Mouse (Mus musculus): ENCODE results near the gene B3gnt3. TPM values are rescaled to one million over a fixed set of nuclear protein-coding genes. Genes with fewer than 3 reads are reported as not detected.

B3gnt3 gene
- polyA plus RNA-seq, 1 experiment, result 25.0 TPM

GRCm38 (mm10) chr8:71665331-71666130, 36.1 kb downstream of the B3gnt3 start:
- no peaks in the 10 kb centered on the region for H3K4me1 ChIP-seq (ENCODE audit: control insufficient read depth, insufficient read depth, low read length)
- no peak overlapping the region for H3K4me3 ChIP-seq (replicated peaks; ENCODE audit: extremely low read depth, low read depth, low read length)
- 6% methylated on average over 22 of the region's 22 CpGs for WGBS
- TF ChIP-seq POLR2A (IDR thresholded peaks at IDR 0.05; ENCODE audit: borderline replicate concordance, extremely low read depth, low read depth, low read length) (no peak), CTCF (IDR thresholded peaks at IDR 0.05; ENCODE audit: insufficient read depth, low read length) (no peak)
- DNase-seq, result peak; percentile 44

- Histone ChIP-seq H3K4me3 (replicated peaks; ENCODE audit: extremely low read depth, low read depth, low read length) (no peak overlapping the region), H3K4me1 (ENCODE audit: control insufficient read depth, insufficient read depth, low read length) (no peaks in the 10 kb centered on the region)
- TF ChIP-seq CTCF (IDR thresholded peaks at IDR 0.05; ENCODE audit: insufficient read depth, low read length), result peak; percentile 94
- TF ChIP-seq POLR2A (IDR thresholded peaks at IDR 0.05; ENCODE audit: borderline replicate concordance, extremely low read depth, low read depth, low read length), result no peak
- DNase-seq, result peak; percentile 82
- 11% methylated on average over 36 of the region's 36 CpGs for WGBS
These were observed 41.1 kb downstream of the B3gnt3 start for GRCm38 (mm10) chr8:71660325-71661120.

- DNase-seq, result no peak
- no peak overlapping the region for H3K4me3 ChIP-seq (replicated peaks; ENCODE audit: extremely low read depth, low read depth, low read length)
- no peaks in the 10 kb centered on the region for H3K4me1 ChIP-seq (ENCODE audit: control insufficient read depth, insufficient read depth, low read length)
- TF ChIP-seq CTCF (IDR thresholded peaks at IDR 0.05; ENCODE audit: insufficient read depth, low read length) (no peak), POLR2A (IDR thresholded peaks at IDR 0.05; ENCODE audit: borderline replicate concordance, extremely low read depth, low read depth, low read length) (no peak)
- WGBS, result 55% methylated on average over 1 of the region's 1 CpGs
These were observed 41.8 kb downstream of the B3gnt3 start for GRCm38 (mm10) chr8:71659751-71660150.

DNA sequence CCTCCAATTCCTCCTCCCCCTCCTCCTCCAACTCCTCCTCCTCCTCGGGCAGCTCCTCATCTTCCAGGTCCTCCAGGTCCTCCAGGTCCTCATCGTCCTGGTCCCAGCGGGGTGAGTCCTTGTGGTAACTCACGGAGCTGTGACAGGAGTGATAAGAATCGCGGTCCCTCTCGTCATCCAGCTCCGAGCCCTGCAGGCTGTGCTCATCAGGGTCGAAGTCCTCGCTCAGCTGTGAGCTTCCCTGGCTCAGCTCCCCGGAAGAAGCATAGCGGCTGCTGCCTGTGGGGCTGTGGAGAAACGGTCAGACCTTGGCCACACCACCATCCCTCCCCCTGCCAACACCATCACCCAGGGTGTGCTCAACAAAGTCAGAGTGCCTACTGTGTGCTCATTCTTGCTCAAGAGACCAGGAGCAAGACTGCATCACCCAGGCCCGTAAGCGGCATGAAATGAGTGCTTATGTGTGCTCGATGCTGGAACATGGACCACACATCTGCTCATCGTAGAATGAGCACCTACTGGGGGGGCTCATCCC, 43.0 kb downstream of the B3gnt3 start:
- no peak for DNase-seq
- H3K4me1 ChIP-seq (ENCODE audit: control insufficient read depth, insufficient read depth, low read length), result no peaks in the 10 kb centered on the region
- H3K4me3 ChIP-seq (replicated peaks; ENCODE audit: extremely low read depth, low read depth, low read length), result no peak overlapping the region
- WGBS, result 26% methylated on average over 17 of the region's 17 CpGs
- TF ChIP-seq POLR2A (IDR thresholded peaks at IDR 0.05; ENCODE audit: borderline replicate concordance, extremely low read depth, low read depth, low read length) (no peak), CTCF (IDR thresholded peaks at IDR 0.05; ENCODE audit: insufficient read depth, low read length) (no peak)

GRCm38 (mm10) chr8:71657816-71658215, 43.8 kb downstream of the B3gnt3 start:
- Histone ChIP-seq H3K4me3 (replicated peaks; ENCODE audit: extremely low read depth, low read depth, low read length) (no peak overlapping the region), H3K4me1 (ENCODE audit: control insufficient read depth, insufficient read depth, low read length) (no peaks in the 10 kb centered on the region)
- WGBS, result 27% methylated on average over 9 of the region's 9 CpGs
- no peak for TF ChIP-seq POLR2A (IDR thresholded peaks at IDR 0.05; ENCODE audit: borderline replicate concordance, extremely low read depth, low read depth, low read length)
- no peak for TF ChIP-seq CTCF (IDR thresholded peaks at IDR 0.05; ENCODE audit: insufficient read depth, low read length)
- DNase-seq, result no peak

GRCm38 (mm10) chr8:71654600-71654999, 47.0 kb downstream of the B3gnt3 start:
- Histone ChIP-seq H3K4me1 (ENCODE audit: control insufficient read depth, insufficient read depth, low read length) (no peaks in the 10 kb centered on the region), H3K4me3 (replicated peaks; ENCODE audit: extremely low read depth, low read depth, low read length) (no peak overlapping the region)
- DNase-seq, result no peak
- 2% methylated on average over 24 of the region's 24 CpGs for WGBS
- TF ChIP-seq CTCF (IDR thresholded peaks at IDR 0.05; ENCODE audit: insufficient read depth, low read length) (no peak), POLR2A (IDR thresholded peaks at IDR 0.05; ENCODE audit: borderline replicate concordance, extremely low read depth, low read depth, low read length) (no peak)

DNA sequence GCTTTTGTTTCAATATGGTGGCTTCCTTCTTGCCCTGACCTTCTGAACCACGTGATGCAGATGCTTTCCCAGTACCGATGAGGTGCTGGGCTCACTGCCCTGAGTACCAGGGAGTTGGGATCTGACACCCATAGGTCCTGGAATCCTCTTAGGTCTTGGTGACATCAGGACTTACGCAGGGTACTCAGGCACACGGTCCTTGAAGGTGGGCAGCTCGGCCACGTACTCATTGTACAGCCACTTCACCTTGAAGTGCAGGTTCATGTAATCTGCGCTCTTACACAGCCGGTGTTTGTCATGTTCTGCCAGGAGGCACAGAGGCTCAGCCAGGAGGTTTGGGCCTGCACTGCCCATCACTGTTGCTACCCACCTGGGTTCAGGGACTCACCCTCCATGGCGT, 56.1 kb downstream of the B3gnt3 start:
- 59% methylated on average over 9 of the region's 9 CpGs for WGBS
- Histone ChIP-seq H3K4me1 (ENCODE audit: control insufficient read depth, insufficient read depth, low read length) (no peaks in the 10 kb centered on the region), H3K4me3 (replicated peaks; ENCODE audit: extremely low read depth, low read depth, low read length) (no peak overlapping the region)
- DNase-seq, result no peak
- TF ChIP-seq CTCF (IDR thresholded peaks at IDR 0.05; ENCODE audit: insufficient read depth, low read length) (no peak), POLR2A (IDR thresholded peaks at IDR 0.05; ENCODE audit: borderline replicate concordance, extremely low read depth, low read depth, low read length) (no peak)

Other genes starting within 250 kb of the B3gnt3 start
- gene Abhd8, start 238.1 kb downstream of the B3gnt3 start, polyA plus RNA-seq (2012; rRNA removed), result 38.1 and 43.3 TPM in 2 replicates
- gene Mrpl34, start 236.8 kb downstream of the B3gnt3 start, polyA plus RNA-seq (2012; rRNA removed), result 59.4 and 72.5 TPM in 2 replicates
- 84.4 and 85.9 TPM in 2 replicates for gene Dda1, start 232.6 kb downstream of the B3gnt3 start, polyA plus RNA-seq (2012; rRNA removed)
- 25.5 and 30.6 TPM in 2 replicates for gene Ano8, start 215.8 kb downstream of the B3gnt3 start, polyA plus RNA-seq (2012; rRNA removed)
- gene Gtpbp3, start 213.7 kb downstream of the B3gnt3 start, polyA plus RNA-seq (2012; rRNA removed), result 26.0 and 30.4 TPM in 2 replicates
- gene Plvap, start 190.0 kb downstream of the B3gnt3 start, polyA plus RNA-seq (2012; rRNA removed), result 1,109 and 1,564 TPM in 2 replicates
- gene Ccdc194, start 176.1 kb downstream of the B3gnt3 start, polyA plus RNA-seq (2012; rRNA removed), result 0.42 and 0.49 TPM in 2 replicates
- gene Bst2, start 164.3 kb downstream of the B3gnt3 start, polyA plus RNA-seq (2012; rRNA removed), result 437 and 505 TPM in 2 replicates
- gene Mvb12a, start 158.9 kb downstream of the B3gnt3 start, polyA plus RNA-seq (2012; rRNA removed), result 131 and 132 TPM in 2 replicates
- 18.5 and 25.2 TPM in 2 replicates for gene Tmem221, start 142.9 kb downstream of the B3gnt3 start, polyA plus RNA-seq (2012; rRNA removed)
- 0.09 TPM in 1 of 2 replicates, not detected in the other for gene Nxnl1, start 135.2 kb downstream of the B3gnt3 start, polyA plus RNA-seq (2012; rRNA removed)
- 73.5 and 101 TPM in 2 replicates for gene Slc27a1, start 132.9 kb downstream of the B3gnt3 start, polyA plus RNA-seq (2012; rRNA removed)
- gene Pgls, start 109.6 kb downstream of the B3gnt3 start, polyA plus RNA-seq (2012; rRNA removed), result 140 TPM in 2 replicates
- gene Fam129c, start 104.1 kb downstream of the B3gnt3 start, polyA plus RNA-seq (2012; rRNA removed), result 4.8 and 5.4 TPM in 2 replicates
- 172 and 200 TPM in 2 replicates for gene Colgalt1, start 90.8 kb downstream of the B3gnt3 start, polyA plus RNA-seq (2012; rRNA removed)
- 0.25 and 0.32 TPM in 2 replicates for gene Unc13a, start 30.0 kb downstream of the B3gnt3 start, polyA plus RNA-seq (2012; rRNA removed)
- gene Jak3, start 25.5 kb downstream of the B3gnt3 start, polyA plus RNA-seq (2012; rRNA removed), result 56.6 and 72.7 TPM in 2 replicates
- 58.5 and 60.7 TPM in 2 replicates for gene Insl3, start 12.6 kb downstream of the B3gnt3 start, polyA plus RNA-seq (2012; rRNA removed)
- gene Fcho1, start 23.9 kb upstream of the B3gnt3 start, polyA plus RNA-seq (2012; rRNA removed), result 20.0 and 23.3 TPM in 2 replicates
- gene Zfp709, start 180.2 kb upstream of the B3gnt3 start, polyA plus RNA-seq (2012; rRNA removed), result 0.27 and 0.50 TPM in 2 replicates
- 0.57 and 0.96 TPM in 2 replicates for gene Zfp882, start 206.8 kb upstream of the B3gnt3 start, polyA plus RNA-seq (2012; rRNA removed)
- 1.7 and 2.7 TPM in 2 replicates for gene Zfp617, start 206.8 kb upstream of the B3gnt3 start, polyA plus RNA-seq (2012; rRNA removed)
- gene Zfp961, start 249.2 kb upstream of the B3gnt3 start, polyA plus RNA-seq (2012; rRNA removed), result 3.0 and 5.2 TPM in 2 replicates